Comparison of ENCODE assay signal across 7 mouse cellular contexts in genomic region chr10:90728401-90729358, GRCm38 (mm10).
DNase-seq lines count a peak whose midpoint lies in the region; ATAC-seq lines count a peak whose summit lies in the region.

No protein-coding gene starts in this region.

- H3K36me3 ChIP-seq in hindbrain, embryonic 14.5 days (replicated peaks; ENCODE audit: control insufficient read depth, insufficient read depth): no peaks in the 10 kb centered on the region

- peaks cover 5% of the 10 kb centered on the region; the same call in 1 of the 2 replicates for H3K4me1 ChIP-seq in hindbrain, embryonic 14.5 days (replicated peaks; ENCODE audit: control insufficient read depth, insufficient read depth, low read length)

- H3K4me3 ChIP-seq in hindbrain, embryonic 14.5 days (replicated peaks; ENCODE audit: low read length): peak overlapping the region; percentile 19

- H3K27ac ChIP-seq in hindbrain, embryonic 14.5 days: peak overlapping the region; percentile 55; the same call in 1 of the 2 replicates

- peak; percentile 10 for DNase-seq in T-cell, adult 2 months (ENCODE audit: low spot score)
- peak; percentile 79 to 85 for DNase-seq in cerebellum, adult 18-20 months
- DNase-seq in forelimb bud, embryonic 11.5 days (ENCODE audit: low read depth, low spot score): peak; percentile 83
- DNase-seq in hindbrain, embryonic 14.5 days (ENCODE audit: low spot score): peak; percentile 94
- DNase-seq in layer of hippocampus, postnatal 36 days: peak; percentile 62 to 73
- DNase-seq in lung, postnatal 25 days (ENCODE audit: low spot score): peak; percentile 47
- peak; percentile 84 to 85 for DNase-seq in right cerebral cortex, postnatal 10 days (ENCODE audit: low spot score in 2 of 2)

- H3K9me3 ChIP-seq in hindbrain, embryonic 14.5 days (ENCODE audit: control insufficient read depth, low read length): no peaks in the 10 kb centered on the region

- H3K4me2 ChIP-seq in hindbrain, embryonic 14.5 days (replicated peaks): peak overlapping the region; percentile 57

- H3K27me3 ChIP-seq in hindbrain, embryonic 14.5 days (ENCODE audit: control insufficient read depth, insufficient read depth, low read length): no peaks in the 10 kb centered on the region

- 30% methylated on average over 22 of the region's 22 CpGs for WGBS in hindbrain, embryonic 14.5 days

- H3K9ac ChIP-seq in hindbrain, embryonic 14.5 days: peak overlapping the region; percentile 57

- ATAC-seq in hindbrain, embryonic 14.5 days (ENCODE audit: low FRiP score): peak; percentile 77

Comparison
In these comparisons a context has a peak if more than half of its experiments do, and no peak if none do; other contexts are left out.
1. Peak in every context shown above with its lines: DNase-seq, ATAC-seq, H3K4me3 ChIP-seq and H3K27ac ChIP-seq.
2. DNase-seq: peak in every context shown above with its lines; median percentile 94 in hindbrain, embryonic 14.5 days; 84 in right cerebral cortex, postnatal 10 days; 83 in forelimb bud, embryonic 11.5 days; 82 in cerebellum, adult 18-20 months; 68 in layer of hippocampus, postnatal 36 days; 47 in lung, postnatal 25 days; 10 in T-cell, adult 2 months.